13 mouse cellular contexts compared by ENCODE assay signal in the genomic region with DNA sequence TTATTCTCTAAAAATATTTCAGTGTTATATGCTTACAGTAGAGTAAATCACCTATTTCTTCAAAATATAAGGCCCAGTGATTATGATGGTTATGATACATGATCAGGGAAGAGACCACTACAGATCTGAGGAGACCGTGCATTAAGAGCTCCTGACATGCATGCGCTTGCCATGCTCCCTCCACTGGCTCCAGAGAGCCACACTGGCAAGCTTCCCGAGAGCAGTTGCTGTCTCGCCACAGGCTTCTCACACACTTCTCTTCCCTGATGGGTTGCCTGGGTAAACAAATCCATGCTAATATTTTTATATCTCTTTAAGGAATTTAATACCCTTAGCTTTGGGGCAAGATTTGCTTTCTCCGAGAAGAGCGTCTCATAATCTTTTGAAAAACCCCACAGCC. TPM values are rescaled to one million over a fixed set of nuclear protein-coding genes. Genes with fewer than 3 reads are reported as not detected.
DNase-seq lines count a peak whose midpoint lies in the region; ATAC-seq lines count a peak whose summit lies in the region.
"Had no signal": no experiment of that assay in that cellular context is flagged by ENCODE, and none has a peak within 500 bp of the region (broad histone marks: within the 10 kb centered on the region; RNA-seq: fewer than 3 reads in every experiment).

No protein-coding gene starts in this region.

- DNase-seq in forebrain, embryonic 14.5 days (ENCODE audit: low spot score) = peak; percentile 14
- peak; percentile 16 for DNase-seq in limb, embryonic 11.5 days (ENCODE audit: low spot score)
- DNase-seq in limb, embryonic 10.5 days (ENCODE audit: low spot score) = no peak
- DNase-seq in cerebellum, adult 18-20 months = peak; percentile 74 to 78
- peak; percentile 75 to 79 for DNase-seq in cerebellum, postnatal 36 days
- no peak for DNase-seq in kidney, adult 11 months
- no peak for DNase-seq in kidney, adult 18-20 months
- DNase-seq: heart, postnatal 36 days; liver, embryonic 13.5 days had no signal

- H3K36me3 ChIP-seq in forebrain, embryonic 14.5 days (ENCODE audit: control insufficient read depth, insufficient read depth, low read length) = no peaks in the 10 kb centered on the region
- no peaks in the 10 kb centered on the region for H3K36me3 ChIP-seq in forebrain, embryonic 16.5 days (ENCODE audit: control insufficient read depth, insufficient read depth)
- H3K36me3 ChIP-seq in limb, embryonic 11.5 days (ENCODE audit: control insufficient read depth, insufficient read depth, low read length) = no peaks in the 10 kb centered on the region
- H3K36me3 ChIP-seq in limb, embryonic 10.5 days = no peaks in the 10 kb centered on the region
- H3K36me3 ChIP-seq: heart, embryonic 13.5 days; kidney, embryonic 15.5 days; liver, embryonic 13.5 days; midbrain, embryonic 15.5 days had no signal

- WGBS in forebrain, embryonic 14.5 days = 73% methylated on average over 6 of the region's 6 CpGs
- WGBS in forebrain, embryonic 16.5 days = 69% methylated on average over 6 of the region's 6 CpGs
- 87% methylated on average over 6 of the region's 6 CpGs for WGBS in limb, embryonic 11.5 days
- 89% methylated on average over 6 of the region's 6 CpGs for WGBS in limb, embryonic 10.5 days

- H3K4me1 ChIP-seq in forebrain, embryonic 14.5 days (ENCODE audit: control insufficient read depth, insufficient read depth, low read length) = no peaks in the 10 kb centered on the region
- H3K4me1 ChIP-seq in forebrain, embryonic 16.5 days (replicated peaks; ENCODE audit: control insufficient read depth, insufficient read depth, low read length) = no peaks in the 10 kb centered on the region; the same call in 1 of the 2 replicates
- H3K4me1 ChIP-seq in limb, embryonic 11.5 days (ENCODE audit: control insufficient read depth, insufficient read depth, low read length) = no peaks in the 10 kb centered on the region
- no peaks in the 10 kb centered on the region for H3K4me1 ChIP-seq in limb, embryonic 10.5 days
- H3K4me1 ChIP-seq: heart, embryonic 13.5 days; kidney, embryonic 15.5 days; liver, embryonic 13.5 days; midbrain, embryonic 15.5 days had no signal

- no peaks in the 10 kb centered on the region for H3K9me3 ChIP-seq in forebrain, embryonic 14.5 days (replicated peaks; ENCODE audit: control insufficient read depth, low read length)
- H3K9me3 ChIP-seq in forebrain, embryonic 16.5 days (ENCODE audit: control insufficient read depth, low read length) = no peaks in the 10 kb centered on the region
- no peaks in the 10 kb centered on the region for H3K9me3 ChIP-seq in limb, embryonic 11.5 days (ENCODE audit: control insufficient read depth, low read length)
- no peaks in the 10 kb centered on the region for H3K9me3 ChIP-seq in limb, embryonic 10.5 days (replicated peaks)
- H3K9me3 ChIP-seq: heart, embryonic 13.5 days; kidney, embryonic 15.5 days; midbrain, embryonic 15.5 days had no signal

- no peak overlapping the region for H3K4me2 ChIP-seq in forebrain, embryonic 14.5 days (ENCODE audit: low read length)
- H3K4me2 ChIP-seq in forebrain, embryonic 16.5 days (ENCODE audit: low read length) = no peak overlapping the region
- no peak overlapping the region for H3K4me2 ChIP-seq in limb, embryonic 11.5 days (ENCODE audit: low read depth, severe bottlenecking)
- H3K4me2 ChIP-seq: heart, embryonic 13.5 days; kidney, embryonic 15.5 days; liver, embryonic 13.5 days; midbrain, embryonic 15.5 days had no signal

- H3K27ac ChIP-seq in forebrain, embryonic 14.5 days (ENCODE audit: low read depth, low read length) = no peak overlapping the region
- no peak overlapping the region for H3K27ac ChIP-seq in forebrain, embryonic 16.5 days (ENCODE audit: low read length)
- no peak overlapping the region for H3K27ac ChIP-seq in limb, embryonic 11.5 days (replicated peaks; ENCODE audit: low read depth, low read length)
- no peak overlapping the region for H3K27ac ChIP-seq in limb, embryonic 10.5 days
- H3K27ac ChIP-seq: heart, embryonic 13.5 days; kidney, embryonic 15.5 days; liver, embryonic 13.5 days; midbrain, embryonic 15.5 days had no signal

- no peak overlapping the region for H3K4me3 ChIP-seq in forebrain, embryonic 14.5 days (ENCODE audit: low read depth, low read length)
- H3K4me3 ChIP-seq in forebrain, embryonic 16.5 days (replicated peaks; ENCODE audit: low read length) = no peak overlapping the region
- no peak overlapping the region for H3K4me3 ChIP-seq in limb, embryonic 11.5 days (ENCODE audit: low read depth, low read length)
- H3K4me3 ChIP-seq in limb, embryonic 10.5 days = no peak overlapping the region
- H3K4me3 ChIP-seq: heart, embryonic 13.5 days; kidney, embryonic 15.5 days; liver, embryonic 13.5 days; midbrain, embryonic 15.5 days had no signal

- no peaks in the 10 kb centered on the region for H3K27me3 ChIP-seq in forebrain, embryonic 14.5 days (replicated peaks; ENCODE audit: control insufficient read depth, insufficient read depth, low read length)
- H3K27me3 ChIP-seq in forebrain, embryonic 16.5 days (replicated peaks; ENCODE audit: control insufficient read depth, insufficient read depth, low read length) = no peaks in the 10 kb centered on the region
- no peaks in the 10 kb centered on the region for H3K27me3 ChIP-seq in limb, embryonic 11.5 days (ENCODE audit: control insufficient read depth, insufficient read depth, low read length)
- no peaks in the 10 kb centered on the region for H3K27me3 ChIP-seq in limb, embryonic 10.5 days (ENCODE audit: low read depth, poor library complexity, severe bottlenecking)
- H3K27me3 ChIP-seq: heart, embryonic 13.5 days; kidney, embryonic 15.5 days; liver, embryonic 13.5 days; midbrain, embryonic 15.5 days had no signal

- ATAC-seq in forebrain, embryonic 14.5 days = no peak
- ATAC-seq in forebrain, embryonic 16.5 days = no peak
- no peak for ATAC-seq in limb, embryonic 11.5 days (ENCODE audit: insufficient number of reproducible peaks, low FRiP score, low TSS enrichment, low read depth)
- ATAC-seq: midbrain, embryonic 15.5 days had no signal

- H3K9ac ChIP-seq in forebrain, embryonic 14.5 days (ENCODE audit: low read length) = no peak overlapping the region
- H3K9ac ChIP-seq in forebrain, embryonic 16.5 days (replicated peaks; ENCODE audit: low read depth, low read length) = no peak overlapping the region
- no peak overlapping the region for H3K9ac ChIP-seq in limb, embryonic 11.5 days (ENCODE audit: low read length)
- H3K9ac ChIP-seq: heart, embryonic 13.5 days; kidney, embryonic 15.5 days; liver, embryonic 13.5 days; midbrain, embryonic 15.5 days had no signal

RNA-seq across cellular contexts. Expression of a gene that starts 50.9 kb away (rescaled TPM):
- 23.4 and 32.5 TPM in 2 replicates for polyA plus RNA-seq in forebrain, embryonic 14.5 days (2014; fragmentation: Nextera tagmentation; extraction: Ambion mirVana)
- polyA plus RNA-seq in forebrain, embryonic 16.5 days (2015; fragmentation: Nextera tagmentation; extraction: Ambion mirVana) = 35.9 and 40.7 TPM in 2 replicates
- polyA plus RNA-seq in limb, embryonic 11.5 days (2014; fragmentation: Nextera tagmentation; extraction: Ambion mirVana) = 0.38 and 0.64 TPM in 2 replicates
- 0.20 and 0.21 TPM in 2 replicates for polyA plus RNA-seq in limb, embryonic 10.5 days (2016; fragmentation: Nextera tagmentation; extraction: Ambion mirVana)

Comparison
In these comparisons a context has a peak if more than half of its experiments do, and no peak if none do; other contexts are left out.
1. DNase-seq: peak in forebrain, embryonic 14.5 days (single experiment), limb, embryonic 11.5 days (single experiment), cerebellum, adult 18-20 months (2 of 2) and cerebellum, postnatal 36 days (2 of 2); none in limb, embryonic 10.5 days (single experiment), kidney, adult 11 months (single experiment) and kidney, adult 18-20 months (single experiment).
2. RNA of a gene that starts 50.9 kb away (polyA plus RNA-seq): 35.9 to 40.7 TPM in forebrain, embryonic 16.5 days and 23.4 to 32.5 TPM in forebrain, embryonic 14.5 days; 0.38 to 0.64 TPM in limb, embryonic 11.5 days and 0.20 to 0.21 TPM in limb, embryonic 10.5 days; every median in the first group is over 10 times any median in the second.